Mouse (Mus musculus) heart, embryonic 12.5 days (tissue): Measurements from ENCODE around the gene Sp4. TPM values are rescaled to one million over a fixed set of nuclear protein-coding genes. Genes with fewer than 3 reads are reported as not detected.

Experiments used
- ATAC-seq: fragments of 200-750 bp; cut with Nextera tagmentation; 2 replicates; pipeline ENCODE4 v1.8.0; 2017; ENCODE audit warnings: moderate TSS enrichment, moderate library complexity; ENCODE audit not compliant: insufficient number of reproducible peaks, low FRiP score
- H3K27ac ChIP-seq: fragments of 300-500 bp; sonication (generic); 2 replicates; pipeline ENCODE4 v1.5.1; 2016; ENCODE audit warnings: mild to moderate bottlenecking, moderate library complexity; ENCODE audit not compliant: poor library complexity, severe bottlenecking
- H3K27me3 ChIP-seq: fragments of 300-500 bp; sonication (generic); replicated peaks from 2 replicates; pipeline ENCODE4 v1.6.1; 2016; ENCODE audit warnings: mild to moderate bottlenecking, moderate library complexity
- H3K36me3 ChIP-seq: fragments of 300-500 bp; sonication (generic); 2 replicates; pipeline ENCODE4 v1.6.1; 2016; ENCODE audit warnings: mild to moderate bottlenecking, moderate library complexity
- H3K4me1 ChIP-seq: fragments of 300-500 bp; sonication (generic); replicated peaks from 2 replicates; pipeline ENCODE4 v1.6.1; 2016; ENCODE audit warnings: mild to moderate bottlenecking
- H3K4me2 ChIP-seq: fragments of 300-500 bp; sonication (generic); 2 replicates; pipeline ENCODE4 v1.6.1; 2016; ENCODE audit warnings: mild to moderate bottlenecking, moderate library complexity
- H3K4me3 ChIP-seq: fragments of 300-500 bp; sonication (generic); 2 replicates; pipeline ENCODE4 v1.5.1; 2016; ENCODE audit warnings: mild to moderate bottlenecking
- H3K9ac ChIP-seq: fragments of 300-500 bp; sonication (generic); 2 replicates; pipeline ENCODE4 v1.6.1; 2016; ENCODE audit warnings: mild to moderate bottlenecking, moderate library complexity
- H3K9me3 ChIP-seq: fragments of 300-500 bp; sonication (generic); replicated peaks from 2 replicates; pipeline ENCODE4 v1.6.1; 2016; ENCODE audit warnings: mild to moderate bottlenecking, moderate library complexity
- WGBS: fragments of 180-500 bp; shearing (Covaris S2); methylation state at CpG from one replicate; pipeline ENCODE4 v1.1.7; 2016; 5-methylcytosine and 5-hydroxymethylcytosine counted together
- polyA plus RNA-seq: library from polyadenylated mRNA; unstranded; fragments of >200 nt; fragmentation: Nextera tagmentation; extraction: Ambion mirVana; gene quantifications from 2 replicates; pipeline ENCODE4 v1.2.1, GENCODE M21; 2016

The Sp4 gene
- polyA plus RNA-seq, 1 experiment from 2014 or later: 8.6 TPM

DNA sequence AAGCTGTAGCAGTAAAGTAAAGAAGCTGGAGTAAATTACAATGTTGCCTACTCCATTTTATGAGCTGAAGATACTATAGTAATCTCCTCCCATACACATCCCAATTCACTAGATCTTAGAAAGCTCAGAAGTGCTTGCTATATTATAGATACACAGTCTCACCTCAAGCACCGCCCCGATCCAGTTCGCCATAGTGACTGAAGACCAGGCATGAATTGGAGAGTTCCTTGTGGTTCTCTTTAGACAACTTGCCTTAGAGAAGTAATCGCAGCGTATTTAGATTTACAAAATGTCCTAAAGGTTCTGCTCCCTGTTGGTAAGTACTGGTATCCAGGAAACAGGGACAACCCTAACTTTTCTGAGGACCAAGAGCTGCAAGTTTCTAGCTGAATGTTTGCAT lies 1.8 kb upstream of the Sp4 start:
- Histone ChIP-seq H3K9me3 (no peaks in the 10 kb centered on the region), H3K27ac (no peak overlapping the region; the same call in 1 of the 2 replicates), H3K36me3 (0 out of 2 replicates have a peak, but pooled peaks cover 3% of the 10 kb centered on the region), H3K4me2 (peak overlapping the region; percentile 85), H3K27me3 (no peaks in the 10 kb centered on the region), H3K9ac (no peak overlapping the region), H3K4me3 (peak overlapping the region; percentile 85; the same call in 1 of the 2 replicates), H3K4me1 (peaks cover 27% of the 10 kb centered on the region)
- no peak for ATAC-seq
- WGBS: 84% methylated on average over 5 of the region's 5 CpGs

DNA sequence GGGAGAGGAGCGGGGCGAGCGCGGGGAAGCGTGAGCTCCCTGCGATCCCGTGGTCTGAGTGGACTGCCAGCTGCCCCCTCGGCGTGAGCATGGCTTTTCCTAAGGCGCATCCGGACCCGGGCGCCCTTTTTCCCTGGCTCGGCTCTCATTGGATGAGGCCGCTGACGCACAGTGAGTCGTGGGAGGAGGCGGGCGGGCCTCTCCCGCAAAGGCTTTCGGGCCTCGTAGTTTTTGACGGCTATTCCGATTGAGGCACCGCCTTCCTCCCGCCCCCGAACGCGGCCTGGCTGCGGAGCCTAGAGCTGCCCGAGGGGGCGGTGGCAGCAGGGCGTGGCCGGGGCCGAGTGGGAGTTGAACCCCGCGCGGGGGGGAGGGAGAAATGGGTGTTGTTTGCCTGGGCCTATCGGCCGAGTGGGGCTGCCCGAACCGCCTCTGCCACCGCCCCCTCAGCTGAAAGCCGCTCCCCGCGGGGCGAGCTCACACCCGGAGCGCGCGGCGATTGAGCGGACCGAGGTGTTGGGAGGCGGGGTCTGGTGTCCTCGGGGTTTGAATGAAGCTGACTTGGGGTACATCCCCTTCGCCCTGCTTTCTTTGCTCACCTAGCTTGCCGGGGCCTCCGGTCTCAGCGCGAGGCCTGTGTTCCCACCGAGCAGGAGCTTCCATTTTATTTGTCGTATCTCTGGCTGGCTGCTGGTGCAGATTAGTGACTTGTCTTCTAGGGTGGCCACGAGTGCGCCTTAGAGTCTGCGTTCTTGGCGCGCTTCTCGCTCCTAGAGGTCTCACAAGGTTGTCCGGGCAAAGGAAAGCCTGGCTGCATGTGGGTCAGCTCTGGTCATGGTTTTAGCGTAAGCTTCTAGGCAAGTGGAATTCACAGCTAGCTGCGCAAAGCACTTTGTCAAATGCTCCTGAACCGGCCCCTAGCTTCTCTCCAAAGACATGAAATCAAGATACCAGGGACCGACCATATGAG lies 911 bp upstream of the Sp4 start:
- H3K9me3 ChIP-seq: no peaks in the 10 kb centered on the region
- under 1% methylated on average over 74 of the region's 74 CpGs for WGBS
- H3K27me3 ChIP-seq: no peaks in the 10 kb centered on the region
- H3K36me3 ChIP-seq: 0 out of 2 replicates have a peak, but pooled peaks cover 3% of the 10 kb centered on the region
- peak overlapping the region; percentile 85 for H3K4me2 ChIP-seq
- peak; percentile 92 for ATAC-seq
- peak overlapping the region; percentile 82 for H3K9ac ChIP-seq
- H3K4me1 ChIP-seq: peaks cover 27% of the 10 kb centered on the region
- peak overlapping the region; percentile 85 for H3K4me3 ChIP-seq
- peak overlapping the region; percentile 91 for H3K27ac ChIP-seq

DNA sequence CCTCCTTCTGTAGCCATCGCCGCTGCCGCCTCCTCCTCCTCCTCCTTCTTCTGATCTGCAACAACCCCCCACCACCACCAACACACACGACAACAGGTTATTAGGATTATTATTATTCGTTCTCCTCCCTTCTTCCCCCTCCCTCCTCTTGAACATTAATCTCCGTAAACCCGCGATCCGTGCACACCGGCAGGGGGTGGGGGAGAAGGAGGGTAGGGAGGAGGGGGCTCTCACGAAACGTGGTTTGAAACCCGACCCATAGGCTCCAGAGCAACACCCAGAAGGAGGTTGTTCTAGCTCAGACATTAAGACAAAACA lies 527 bp downstream of the Sp4 start:
- ATAC-seq: no peak
- Histone ChIP-seq H3K27me3 (no peaks in the 10 kb centered on the region), H3K9ac (peak overlapping the region; percentile 64), H3K36me3 (0 out of 2 replicates have a peak, but pooled peaks cover 3% of the 10 kb centered on the region), H3K4me3 (peak overlapping the region; percentile 85), H3K4me1 (peaks cover 27% of the 10 kb centered on the region), H3K9me3 (no peaks in the 10 kb centered on the region), H3K4me2 (peak overlapping the region; percentile 78), H3K27ac (peak overlapping the region; percentile 91)
- 0% methylated on average over 11 of the region's 13 CpGs for WGBS

DNA sequence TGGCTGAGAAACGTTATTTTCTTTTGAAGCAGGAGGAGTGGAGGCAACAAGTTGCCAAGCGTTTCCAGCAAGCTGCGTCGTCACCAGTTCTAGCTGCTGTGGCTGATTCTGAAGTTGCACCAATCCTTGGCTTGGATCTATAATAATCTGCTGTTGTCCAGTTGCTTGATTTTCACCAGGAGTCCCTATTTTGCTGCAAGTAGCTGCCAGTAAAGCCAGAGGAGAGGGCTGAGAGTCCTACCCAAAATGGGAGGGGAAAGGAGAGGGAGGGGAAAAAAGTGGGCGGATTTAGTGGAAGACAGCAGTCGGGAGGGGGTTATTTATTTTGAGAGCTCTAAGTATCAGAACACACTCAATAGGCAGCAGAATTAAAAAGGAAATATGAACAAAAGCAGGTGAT lies 1.3 kb downstream of the Sp4 start:
- peak overlapping the region; percentile 27; the same call in 1 of the 2 replicates for H3K4me3 ChIP-seq
- ATAC-seq: no peak
- H3K9ac ChIP-seq: peak overlapping the region; percentile 10; the same call in 1 of the 2 replicates
- WGBS: 38% methylated on average over 6 of the region's 6 CpGs
- H3K4me1 ChIP-seq: peaks cover 27% of the 10 kb centered on the region
- H3K9me3 ChIP-seq: no peaks in the 10 kb centered on the region
- 0 out of 2 replicates have a peak overlapping the region, but pooled peaks have one; percentile 9 for H3K27ac ChIP-seq
- 0 out of 2 replicates have a peak, but pooled peaks cover 3% of the 10 kb centered on the region for H3K36me3 ChIP-seq
- H3K4me2 ChIP-seq: peak overlapping the region; percentile 57
- no peaks in the 10 kb centered on the region for H3K27me3 ChIP-seq

DNA sequence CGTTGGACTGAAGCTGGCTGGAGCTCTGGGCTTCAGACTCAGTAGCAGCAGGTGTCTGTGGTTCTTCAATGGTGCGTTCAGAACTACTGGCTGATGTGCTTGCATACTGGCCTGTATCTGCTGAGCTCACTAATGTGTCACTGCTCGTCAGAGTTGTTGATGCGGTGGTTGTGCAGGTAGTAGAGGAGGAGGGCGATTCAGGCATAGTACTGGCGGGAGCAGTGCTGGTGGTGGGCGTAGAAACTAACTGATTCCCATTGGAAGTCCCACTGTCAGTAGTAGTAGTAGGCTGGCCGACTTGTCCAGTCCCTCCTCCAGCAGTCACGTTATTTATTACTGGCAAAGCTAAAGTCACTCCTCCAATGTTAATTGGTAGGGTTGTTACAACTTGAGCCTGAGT lies 2.1 kb downstream of the Sp4 start:
- no peak overlapping the region for H3K4me2 ChIP-seq
- H3K27ac ChIP-seq: no peak overlapping the region
- WGBS: 78% methylated on average over 9 of the region's 9 CpGs
- peaks cover 5% of the 10 kb centered on the region; the same call in 1 of the 2 replicates for H3K36me3 ChIP-seq
- no peak overlapping the region for H3K9ac ChIP-seq
- no peak for ATAC-seq
- peaks cover 27% of the 10 kb centered on the region for H3K4me1 ChIP-seq
- no peaks in the 10 kb centered on the region for H3K9me3 ChIP-seq
- H3K27me3 ChIP-seq: no peaks in the 10 kb centered on the region
- H3K4me3 ChIP-seq: no peak overlapping the region

DNA sequence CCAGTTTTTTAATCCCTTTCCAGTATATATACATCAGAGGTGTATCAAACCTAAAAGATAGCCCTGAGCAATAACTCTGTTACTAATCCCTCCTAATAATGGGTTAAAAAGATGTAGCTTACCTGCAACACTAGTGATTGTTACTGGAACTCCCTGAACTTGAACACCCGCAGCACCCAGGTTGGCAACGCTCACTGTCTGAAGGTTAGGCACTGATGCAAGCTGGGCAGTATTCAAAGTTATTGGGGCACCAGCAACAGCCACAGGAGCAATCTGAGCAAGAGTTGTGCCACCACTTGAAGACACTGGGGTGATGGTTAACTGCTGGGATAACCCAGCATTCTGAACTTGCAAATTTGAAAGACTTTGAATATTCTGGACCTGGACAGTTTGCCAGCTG lies 2.7 kb downstream of the Sp4 start:
- no peak overlapping the region for H3K27ac ChIP-seq
- ATAC-seq: no peak
- no peak overlapping the region for H3K4me3 ChIP-seq
- no peak overlapping the region for H3K9ac ChIP-seq
- WGBS: 87% methylated on average over 2 of the region's 2 CpGs
- no peaks in the 10 kb centered on the region for H3K9me3 ChIP-seq
- H3K27me3 ChIP-seq: no peaks in the 10 kb centered on the region
- peaks cover 27% of the 10 kb centered on the region for H3K4me1 ChIP-seq
- H3K36me3 ChIP-seq: peaks cover 6% of the 10 kb centered on the region; the same call in 1 of the 2 replicates
- no peak overlapping the region; the same call in 1 of the 2 replicates for H3K4me2 ChIP-seq

DNA sequence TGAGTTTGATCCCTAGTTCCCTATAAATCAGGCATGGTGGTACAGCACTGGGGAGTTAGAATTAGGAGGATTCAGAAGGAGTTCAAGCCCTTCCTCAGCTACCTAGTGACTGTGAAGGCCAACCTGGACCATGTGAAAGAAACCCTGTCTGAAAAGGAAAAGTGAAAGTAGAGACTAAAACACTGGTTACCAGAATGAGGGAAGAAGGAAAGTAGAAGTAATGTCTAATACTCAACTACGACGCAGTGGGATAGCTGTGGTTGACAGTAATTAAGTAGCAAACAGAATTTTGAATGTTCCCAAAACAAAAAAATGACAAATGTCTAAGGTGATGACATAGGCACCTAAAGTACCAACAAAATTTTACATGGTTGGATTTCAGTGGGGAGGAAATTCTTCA lies 5.0 kb downstream of the Sp4 start:
- Histone ChIP-seq H3K27ac (no peak overlapping the region), H3K36me3 (peaks cover 6% of the 10 kb centered on the region; the same call in 1 of the 2 replicates), H3K4me1 (peaks cover 16% of the 10 kb centered on the region), H3K9ac (no peak overlapping the region), H3K4me2 (no peak overlapping the region), H3K4me3 (no peak overlapping the region), H3K9me3 (no peaks in the 10 kb centered on the region), H3K27me3 (no peaks in the 10 kb centered on the region)
- 89% methylated on average over 2 of the region's 2 CpGs for WGBS
- no peak for ATAC-seq

DNA sequence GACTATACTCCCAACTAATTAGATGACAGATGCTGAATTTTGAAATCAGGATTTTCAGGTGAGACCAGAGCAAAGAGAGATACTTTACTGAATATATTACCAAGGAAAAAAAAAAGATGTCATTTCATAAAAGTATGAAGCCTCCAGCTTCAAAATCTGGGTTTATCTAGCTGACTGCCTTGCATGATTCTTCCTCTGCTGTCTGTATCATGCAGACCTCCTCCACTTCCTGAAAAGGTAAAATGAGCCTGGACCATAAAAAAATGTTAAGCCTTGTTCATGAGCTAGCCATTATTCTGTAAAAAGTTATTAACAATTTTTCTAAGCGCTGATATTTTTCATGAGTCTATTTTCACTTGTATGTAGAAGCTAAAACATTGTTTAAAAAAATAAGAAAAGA lies 5.4 kb downstream of the Sp4 start:
- WGBS: 91% methylated on average over 1 of the region's 1 CpGs
- Histone ChIP-seq H3K9me3 (no peaks in the 10 kb centered on the region), H3K4me2 (no peak overlapping the region), H3K36me3 (peaks cover 6% of the 10 kb centered on the region; the same call in 1 of the 2 replicates), H3K27ac (no peak overlapping the region), H3K4me1 (peaks cover 16% of the 10 kb centered on the region), H3K27me3 (no peaks in the 10 kb centered on the region), H3K4me3 (no peak overlapping the region), H3K9ac (no peak overlapping the region)
- ATAC-seq: no peak

DNA sequence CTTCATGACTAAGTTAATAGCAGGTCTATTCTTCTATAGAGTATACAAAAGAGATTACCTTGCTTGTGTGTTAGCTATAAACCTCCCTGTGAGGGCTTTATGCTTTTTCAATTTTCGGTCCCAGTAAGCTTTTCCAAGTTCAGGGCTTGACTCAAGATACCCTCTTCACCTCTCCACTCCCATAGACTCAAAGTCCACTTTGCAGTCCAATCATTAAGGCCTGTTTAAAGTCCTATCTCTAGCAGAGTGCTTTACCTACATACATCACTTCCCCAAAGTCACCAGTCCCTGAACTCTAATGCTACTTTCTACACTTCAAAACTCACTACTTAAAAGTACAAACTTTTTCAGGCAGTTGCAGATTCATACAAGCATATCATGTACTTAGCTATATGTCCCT lies 12.3 kb downstream of the Sp4 start:
- H3K4me1 ChIP-seq: no peaks in the 10 kb centered on the region; the same call in 1 of the 2 replicates
- WGBS: 76% methylated on average over 1 of the region's 1 CpGs
- ATAC-seq: no peak

DNA sequence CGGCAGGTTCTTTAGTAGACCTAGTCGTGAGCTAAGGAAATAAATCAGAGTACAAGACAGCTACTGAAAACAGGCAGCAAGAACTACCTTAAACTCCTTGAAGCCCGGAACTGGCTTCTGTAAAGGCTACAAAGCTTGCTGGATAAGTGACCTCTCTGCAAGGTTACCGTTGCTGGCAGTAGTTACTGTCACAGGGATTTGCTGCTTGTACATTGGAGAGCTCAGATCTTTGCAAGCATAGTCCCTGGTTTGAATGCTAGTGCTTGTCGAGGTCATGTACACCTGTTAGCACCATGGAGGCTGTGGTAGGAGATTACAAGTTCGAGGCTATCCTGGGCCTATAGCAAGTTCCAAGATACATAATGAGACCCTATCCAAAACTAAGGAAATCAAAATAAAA lies 16.1 kb downstream of the Sp4 start:
- H3K4me2 ChIP-seq: no peak overlapping the region
- H3K27me3 ChIP-seq: no peaks in the 10 kb centered on the region
- peaks cover 10% of the 10 kb centered on the region for H3K4me1 ChIP-seq
- ATAC-seq: no peak
- no peak overlapping the region for H3K27ac ChIP-seq
- whole genome bisulfite sequencing: 61% methylated on average over 6 of the region's 6 CpGs
- H3K9me3 ChIP-seq: no peaks in the 10 kb centered on the region
- H3K4me3 ChIP-seq: no peak overlapping the region
- no peak overlapping the region for H3K9ac ChIP-seq
- no peaks in the 10 kb centered on the region for H3K36me3 ChIP-seq

More for the DNA sequence above, 12.3 kb downstream of the Sp4 start:
- Histone ChIP-seq H3K36me3 (no peaks in the 10 kb centered on the region), H3K4me2 (no peak overlapping the region), H3K27ac (no peak overlapping the region), H3K9ac (no peak overlapping the region), H3K27me3 (no peaks in the 10 kb centered on the region), H3K4me3 (no peak overlapping the region), H3K9me3 (no peaks in the 10 kb centered on the region)

DNA sequence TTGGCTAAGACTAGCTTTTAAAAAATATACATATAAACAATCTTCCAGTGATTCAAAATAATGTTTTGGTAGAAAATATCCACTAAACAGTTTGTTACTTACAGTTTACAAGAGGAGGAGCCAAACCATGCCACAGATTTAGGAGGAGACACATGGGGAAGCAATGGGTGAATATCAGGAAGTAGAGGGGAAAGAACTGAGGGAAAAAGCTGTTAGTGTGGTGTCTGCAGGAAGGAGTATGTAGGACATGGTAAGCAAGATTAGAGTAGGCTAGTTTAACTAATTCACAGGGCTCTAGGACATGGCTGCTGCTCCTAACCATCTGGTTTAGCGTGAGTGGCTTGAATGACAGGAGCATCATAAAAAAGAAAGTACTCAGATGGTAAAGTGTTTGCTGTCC lies 19.3 kb downstream of the Sp4 start:
- Histone ChIP-seq H3K9ac (no peak overlapping the region), H3K27me3 (no peaks in the 10 kb centered on the region), H3K27ac (no peak overlapping the region), H3K4me2 (no peak overlapping the region), H3K36me3 (no peaks in the 10 kb centered on the region), H3K4me3 (no peak overlapping the region), H3K9me3 (no peaks in the 10 kb centered on the region), H3K4me1 (peaks cover 10% of the 10 kb centered on the region)
- no peak for ATAC-seq
- 73% methylated on average over 1 of the region's 1 CpGs for WGBS
